Mouse (Mus musculus): Measurements from ENCODE around the gene Elp5. TPM values are rescaled to one million over a fixed set of nuclear protein-coding genes. Genes with fewer than 3 reads are reported as not detected.
"Not testable (repeated sequence)": the region's sequence is repeated elsewhere in the genome, so short reads cannot be mapped to it uniquely, and the experiment has no call there.

Elp5 gene
- polyA plus RNA-seq, 1 experiment = 1.9 TPM

- peaks cover 3% of the 10 kb centered on the region; the same call in 1 of the 2 replicates for H3K9me3 ChIP-seq (ENCODE audit: control insufficient read depth, low read length)
- H3K4me3 ChIP-seq (replicated peaks) = no peak overlapping the region
- H3K4me1 ChIP-seq (ENCODE audit: control insufficient read depth) = peaks cover 67% of the 10 kb centered on the region
- H3K27me3 ChIP-seq (ENCODE audit: control insufficient read depth) = peaks cover 10% of the 10 kb centered on the region
- peaks cover 22% of the 10 kb centered on the region for H3K36me3 ChIP-seq (ENCODE audit: control insufficient read depth)
- TF ChIP-seq TAL1 (IDR thresholded peaks at IDR 0.05; ENCODE audit: low read length) (no peak), GATA1 (IDR thresholded peaks at IDR 0.05; ENCODE audit: low read length) (no peak)
These were observed 35.0 kb upstream of the Elp5 start for GRCm38 (mm10) chr11:70017199-70017767.

DNA sequence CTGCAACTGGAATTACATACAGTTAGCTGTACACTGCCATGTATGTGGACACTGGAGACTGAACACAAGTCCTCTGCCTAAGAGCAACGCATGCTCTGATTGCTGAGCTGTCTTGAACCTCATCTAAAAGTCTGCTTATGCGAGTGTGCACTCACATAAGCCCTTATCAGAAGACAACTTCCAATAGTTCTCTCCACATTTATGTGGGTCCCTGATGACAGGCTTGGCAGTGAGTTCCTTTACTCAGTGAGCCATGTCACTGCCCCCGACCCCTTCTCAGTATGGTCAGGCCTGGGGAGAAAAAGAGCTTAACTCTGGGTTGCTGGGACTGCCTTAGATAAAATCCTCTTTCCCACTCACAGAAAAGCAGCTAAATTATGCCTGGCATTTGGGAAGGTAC, 34.4 kb upstream of the Elp5 start, which contains the start of gene Dlg4:
Dlg4 (plus strand) TSS at position 274 of the 400 bp plus-strand sequence.
- Histone ChIP-seq H3K9me3 (ENCODE audit: control insufficient read depth, low read length) (peaks cover 3% of the 10 kb centered on the region; the same call in 1 of the 2 replicates), H3K4me3 (replicated peaks) (no peak within 1 kb of the TSS), H3K27me3 (ENCODE audit: control insufficient read depth) (peaks cover 4% of the 10 kb centered on the region), H3K4me1 (ENCODE audit: control insufficient read depth) (peaks cover 65% of the 10 kb centered on the region), H3K36me3 (ENCODE audit: control insufficient read depth) (peaks cover 29% of the 10 kb centered on the region)
- TF ChIP-seq TAL1 (IDR thresholded peaks at IDR 0.05; ENCODE audit: low read length) (no peak), GATA1 (IDR thresholded peaks at IDR 0.05; ENCODE audit: low read length) (no peak)

- not testable (repeated sequence) for H3K27me3 ChIP-seq (ENCODE audit: control insufficient read depth); H3K9me3 ChIP-seq (ENCODE audit: control insufficient read depth, low read length); H3K4me3 ChIP-seq (replicated peaks)
- Histone ChIP-seq H3K36me3 (ENCODE audit: control insufficient read depth) (peaks cover 34% of the 10 kb centered on the region), H3K4me1 (ENCODE audit: control insufficient read depth) (peaks cover 60% of the 10 kb centered on the region)
These were observed 33.9 kb upstream of the Elp5 start for GRCm38 (mm10) chr11:70016177-70016576.

GRCm38 (mm10) chr11:70015677-70016076, 33.4 kb upstream of the Elp5 start:
- H3K9me3 ChIP-seq (ENCODE audit: control insufficient read depth, low read length) = no peaks in the 10 kb centered on the region
- TF ChIP-seq GATA1 (IDR thresholded peaks at IDR 0.05; ENCODE audit: low read length) (no peak), TAL1 (IDR thresholded peaks at IDR 0.05; ENCODE audit: low read length) (no peak)
- H3K4me3 ChIP-seq (replicated peaks) = peak overlapping the region; percentile 81
- peaks cover 55% of the 10 kb centered on the region for H3K4me1 ChIP-seq (ENCODE audit: control insufficient read depth)
- H3K27me3 ChIP-seq (ENCODE audit: control insufficient read depth) = no peaks in the 10 kb centered on the region
- peaks cover 38% of the 10 kb centered on the region for H3K36me3 ChIP-seq (ENCODE audit: control insufficient read depth)

- H3K4me3 ChIP-seq (replicated peaks) = peak within 1 kb of the TSS; percentile 81
- peaks cover 49% of the 10 kb centered on the region for H3K4me1 ChIP-seq (ENCODE audit: control insufficient read depth)
These were observed 32.7 kb upstream of the Elp5 start, which contains the start of gene Acadvl for GRCm38 (mm10) chr11:70014880-70015558. Gene Acadvl, minus strand, starts transcription at chr11:70015411.

DNA sequence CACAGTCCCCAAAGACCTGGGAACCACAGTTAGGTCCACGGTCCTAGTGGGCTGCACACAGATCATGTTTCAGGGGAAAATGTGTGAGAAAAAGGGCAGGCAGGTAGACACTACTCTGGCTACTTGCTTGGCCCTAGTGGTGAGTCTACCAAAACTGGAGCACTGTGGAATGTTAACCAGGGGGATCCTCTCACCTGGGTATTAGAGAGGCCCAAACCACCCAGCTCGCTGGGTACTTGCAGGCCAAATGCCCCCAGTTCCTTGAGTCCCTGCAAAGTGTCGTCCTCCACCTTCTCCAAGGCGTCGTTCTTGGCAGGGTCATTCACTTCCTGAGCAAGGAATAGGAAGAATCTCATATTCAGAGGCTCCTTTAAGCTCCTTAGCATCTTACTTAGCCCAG, 31.7 kb upstream of the Elp5 start:
- Histone ChIP-seq H3K36me3 (ENCODE audit: control insufficient read depth) (peaks cover 55% of the 10 kb centered on the region), H3K27me3 (ENCODE audit: control insufficient read depth) (no peaks in the 10 kb centered on the region), H3K4me3 (replicated peaks) (peak overlapping the region; percentile 81), H3K4me1 (ENCODE audit: control insufficient read depth) (peaks cover 44% of the 10 kb centered on the region), H3K9me3 (ENCODE audit: control insufficient read depth, low read length) (no peaks in the 10 kb centered on the region)
- TF ChIP-seq TAL1 (IDR thresholded peaks at IDR 0.05; ENCODE audit: low read length) = no peak
- no peak for TF ChIP-seq GATA1 (IDR thresholded peaks at IDR 0.05; ENCODE audit: low read length)

More at GRCm38 (mm10) chr11:70014880-70015558, 32.7 kb upstream of the Elp5 start, which contains the start of gene Acadvl:
- Histone ChIP-seq H3K27me3 (ENCODE audit: control insufficient read depth) (no peaks in the 10 kb centered on the region), H3K9me3 (ENCODE audit: control insufficient read depth, low read length) (no peaks in the 10 kb centered on the region), H3K36me3 (ENCODE audit: control insufficient read depth) (peaks cover 45% of the 10 kb centered on the region)
- TF ChIP-seq GATA1 (IDR thresholded peaks at IDR 0.05; ENCODE audit: low read length) = no peak
- no peak for TF ChIP-seq TAL1 (IDR thresholded peaks at IDR 0.05; ENCODE audit: low read length)

GRCm38 (mm10) chr11:70013408-70013807, 31.1 kb upstream of the Elp5 start:
- no peak for TF ChIP-seq GATA1 (IDR thresholded peaks at IDR 0.05; ENCODE audit: low read length)
- no peak for TF ChIP-seq TAL1 (IDR thresholded peaks at IDR 0.05; ENCODE audit: low read length)
- Histone ChIP-seq H3K36me3 (ENCODE audit: control insufficient read depth) (peaks cover 61% of the 10 kb centered on the region), H3K9me3 (ENCODE audit: control insufficient read depth, low read length) (no peaks in the 10 kb centered on the region), H3K4me1 (ENCODE audit: control insufficient read depth) (peaks cover 38% of the 10 kb centered on the region), H3K27me3 (ENCODE audit: control insufficient read depth) (no peaks in the 10 kb centered on the region), H3K4me3 (replicated peaks) (no peak overlapping the region)

- Histone ChIP-seq H3K27me3 (ENCODE audit: control insufficient read depth) (no peaks in the 10 kb centered on the region), H3K36me3 (ENCODE audit: control insufficient read depth) (peaks cover 66% of the 10 kb centered on the region), H3K4me3 (replicated peaks) (no peak overlapping the region), H3K9me3 (ENCODE audit: control insufficient read depth, low read length) (no peaks in the 10 kb centered on the region), H3K4me1 (ENCODE audit: control insufficient read depth) (peaks cover 34% of the 10 kb centered on the region)
- no peak for TF ChIP-seq GATA1 (IDR thresholded peaks at IDR 0.05; ENCODE audit: low read length)
- TF ChIP-seq TAL1 (IDR thresholded peaks at IDR 0.05; ENCODE audit: low read length) = no peak
These were observed 30.6 kb upstream of the Elp5 start for GRCm38 (mm10) chr11:70012931-70013330.

DNA sequence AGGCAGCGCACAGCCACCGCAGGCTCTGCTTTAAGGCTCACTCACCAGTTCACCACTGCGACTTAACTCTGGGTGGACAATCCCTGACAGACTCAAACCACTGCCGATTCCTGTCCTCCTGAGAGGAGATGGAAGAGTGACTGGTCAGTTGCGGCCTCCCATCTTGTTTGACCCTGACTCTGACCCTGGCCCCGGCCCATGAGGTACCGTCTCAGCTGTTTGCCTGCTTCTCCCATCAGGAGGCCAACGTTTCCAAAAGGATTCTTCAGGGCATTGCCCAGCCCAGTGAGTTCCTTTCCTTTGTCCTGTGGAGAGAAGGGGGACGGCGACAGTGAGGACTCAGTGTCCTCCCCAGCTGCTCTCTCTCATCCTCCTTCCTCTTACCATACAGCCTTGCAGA, 28.6 kb upstream of the Elp5 start:
- Histone ChIP-seq H3K36me3 (ENCODE audit: control insufficient read depth) (peaks cover 86% of the 10 kb centered on the region), H3K4me3 (replicated peaks) (no peak overlapping the region), H3K27me3 (ENCODE audit: control insufficient read depth) (no peaks in the 10 kb centered on the region), H3K4me1 (ENCODE audit: control insufficient read depth) (peaks cover 24% of the 10 kb centered on the region), H3K9me3 (ENCODE audit: control insufficient read depth, low read length) (no peaks in the 10 kb centered on the region)
- TF ChIP-seq GATA1 (IDR thresholded peaks at IDR 0.05; ENCODE audit: low read length) (no peak), TAL1 (IDR thresholded peaks at IDR 0.05; ENCODE audit: low read length) (no peak)
